Mouse (Mus musculus): ENCODE measurements around the gene Zfp213.

Zfp213 gene

DNA sequence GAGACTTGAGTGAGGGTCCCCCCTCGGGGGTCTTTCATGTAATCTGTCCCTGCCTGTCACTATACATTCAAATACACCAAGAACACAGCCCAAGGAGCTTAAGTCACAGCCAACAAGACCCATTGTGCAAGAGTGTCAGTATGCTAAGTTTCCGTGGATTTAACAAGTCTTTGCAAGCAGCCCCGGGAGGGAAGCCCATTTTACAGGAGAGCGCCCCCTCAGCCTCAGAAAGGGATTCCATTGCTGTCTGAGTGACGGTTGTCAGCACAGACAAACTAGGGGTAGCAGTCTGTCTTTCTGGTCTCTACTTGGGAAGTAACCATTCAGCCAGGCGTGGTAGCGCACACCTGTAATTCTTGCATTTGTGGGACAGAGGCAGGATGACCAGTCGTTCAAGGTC, 10.1 kb upstream of the Zfp213 start:
- DNase-seq (ENCODE audit: low spot score in 2 of 2) = no peak

DNA sequence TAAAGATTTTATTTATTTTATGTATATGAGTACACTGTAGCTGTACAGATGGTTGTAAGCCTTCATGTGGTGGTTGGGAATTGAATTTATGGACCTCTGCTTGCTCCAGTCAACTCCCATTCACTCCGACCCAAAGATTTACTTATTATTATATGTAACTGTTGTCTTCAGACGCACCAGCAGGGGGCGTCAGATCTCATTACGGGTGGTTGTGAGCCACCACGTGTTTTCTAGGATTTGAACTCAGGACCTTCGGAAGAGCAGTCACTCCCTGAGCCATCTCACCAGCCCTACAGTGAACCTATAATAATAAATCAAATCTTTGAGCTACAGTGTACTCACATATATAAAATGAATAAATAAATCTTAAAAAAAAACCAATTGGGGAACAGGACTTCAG, 8.0 kb upstream of the Zfp213 start:
- no peak for DNase-seq (ENCODE audit: low spot score in 2 of 2)

DNA sequence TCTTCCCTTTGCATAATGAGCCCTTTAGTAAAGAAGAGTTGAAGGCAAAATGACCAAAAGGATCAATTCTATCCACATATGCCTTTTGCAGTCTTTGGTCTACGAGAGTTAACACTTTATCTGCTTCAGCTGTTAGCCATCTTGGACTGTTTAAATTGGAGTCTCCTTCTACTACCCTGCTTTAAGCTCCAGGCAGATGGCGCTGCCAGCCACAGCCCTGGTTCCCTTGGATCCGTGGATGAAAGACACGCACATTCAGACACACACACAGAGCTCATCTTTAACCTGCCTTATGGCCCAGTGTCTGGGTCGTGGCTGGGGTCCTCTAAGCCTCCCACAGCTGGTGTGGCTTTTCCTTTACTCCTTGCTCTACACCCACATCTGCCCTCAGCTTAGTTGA, 7.0 kb upstream of the Zfp213 start:
- no peak for DNase-seq (ENCODE audit: low spot score in 2 of 2)

DNA sequence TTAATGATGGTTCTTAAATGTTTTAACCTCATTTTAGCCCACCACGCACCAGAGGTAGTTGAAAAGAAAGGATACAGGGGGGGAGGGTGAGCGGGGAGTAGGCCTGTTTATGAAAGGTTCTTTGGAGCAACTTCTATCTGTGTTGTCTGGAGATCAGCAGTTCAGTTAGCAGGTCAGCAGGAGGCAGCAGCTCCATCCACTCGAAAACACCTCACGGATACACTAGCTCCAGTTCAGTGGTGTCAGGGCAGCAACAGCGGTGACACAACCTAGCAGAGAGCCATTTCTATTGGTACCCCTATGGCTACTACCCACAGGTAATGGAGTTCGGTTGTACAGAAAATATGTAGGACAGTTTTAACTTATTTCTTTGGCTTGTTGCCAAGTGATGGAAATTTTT, 6.0 kb upstream of the Zfp213 start:
- no peak for DNase-seq (ENCODE audit: low spot score in 2 of 2)

DNA sequence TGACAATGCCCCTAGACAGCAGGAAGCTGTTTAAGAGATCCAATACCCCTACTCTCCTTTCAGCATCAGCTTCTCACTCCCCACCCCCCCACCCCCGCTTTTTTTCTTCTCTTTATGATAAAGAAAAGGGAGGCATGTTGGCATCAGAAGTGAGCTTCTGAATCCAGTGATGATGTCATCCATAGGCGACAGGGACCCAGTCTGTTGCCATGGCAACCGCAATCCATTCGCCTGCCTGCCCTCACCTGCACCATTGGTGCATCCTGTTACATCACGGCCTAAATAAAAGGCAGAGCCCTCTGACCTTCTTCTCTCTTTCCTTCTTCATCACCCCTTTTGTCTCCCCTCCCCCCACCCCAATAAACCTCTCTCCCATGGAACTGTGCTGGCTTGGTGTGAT, 4.3 kb upstream of the Zfp213 start:
- DNase-seq (ENCODE audit: low spot score in 2 of 2) = no peak

DNA sequence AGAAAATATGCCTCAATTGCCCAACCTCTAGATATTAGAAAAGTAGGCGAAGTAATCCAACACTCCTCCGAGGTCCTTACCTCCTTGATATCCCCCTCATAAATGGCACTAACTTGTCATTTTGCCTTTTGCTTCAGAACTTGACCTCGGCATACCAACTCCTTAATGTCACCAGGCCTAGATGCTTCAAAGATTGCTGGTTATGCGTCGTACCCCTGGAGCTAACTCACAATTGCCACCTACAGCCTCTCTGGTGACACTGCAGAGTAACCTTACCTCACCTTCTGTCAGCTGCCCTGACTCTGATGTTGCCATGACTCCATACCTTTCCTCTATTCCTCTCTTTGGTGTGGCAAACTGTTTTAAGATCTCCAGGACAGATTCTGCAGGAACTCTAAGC, 2.7 kb upstream of the Zfp213 start:
- DNase-seq (ENCODE audit: low spot score in 2 of 2) = no peak

DNA sequence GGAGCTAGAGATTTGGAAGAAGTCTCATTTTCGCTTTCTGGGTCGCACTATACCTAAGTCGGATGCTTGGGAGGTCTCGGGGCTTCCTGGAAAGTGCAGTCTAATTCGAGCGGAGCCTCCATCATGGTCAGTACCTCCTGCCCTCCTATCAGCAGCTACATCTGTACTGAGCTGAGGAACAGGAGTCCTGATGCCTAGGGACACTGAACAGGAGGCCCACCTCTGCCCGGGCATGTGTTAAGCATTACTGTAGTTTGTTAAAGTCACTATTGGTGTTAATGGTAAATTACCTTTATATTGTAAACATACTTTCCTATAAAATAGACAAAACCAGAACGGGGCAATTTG, 304 bp upstream of the Zfp213 start:
- no peak for DNase-seq (ENCODE audit: low spot score in 2 of 2)

DNA sequence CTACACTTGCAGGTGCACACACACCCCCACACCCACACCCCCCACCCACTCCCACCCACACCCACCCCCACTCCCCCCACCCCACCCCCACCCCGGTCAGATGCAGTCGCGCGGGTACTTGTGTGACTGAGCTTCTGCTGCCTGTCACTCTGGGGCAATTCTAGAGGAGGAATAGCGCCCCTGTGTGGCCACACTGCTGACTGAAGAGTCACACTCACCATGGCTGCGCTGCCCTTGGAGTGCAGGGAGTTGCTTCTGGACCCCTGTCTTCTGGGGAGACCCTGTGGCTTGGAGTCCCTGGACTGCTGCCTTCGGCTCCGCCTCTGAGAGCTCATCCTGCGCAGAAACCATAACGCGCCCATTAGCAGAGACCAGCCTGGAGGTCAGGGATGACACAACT, 4.3 kb downstream of the Zfp213 start:
- DNase-seq (ENCODE audit: low spot score in 2 of 2) = no peak

DNA sequence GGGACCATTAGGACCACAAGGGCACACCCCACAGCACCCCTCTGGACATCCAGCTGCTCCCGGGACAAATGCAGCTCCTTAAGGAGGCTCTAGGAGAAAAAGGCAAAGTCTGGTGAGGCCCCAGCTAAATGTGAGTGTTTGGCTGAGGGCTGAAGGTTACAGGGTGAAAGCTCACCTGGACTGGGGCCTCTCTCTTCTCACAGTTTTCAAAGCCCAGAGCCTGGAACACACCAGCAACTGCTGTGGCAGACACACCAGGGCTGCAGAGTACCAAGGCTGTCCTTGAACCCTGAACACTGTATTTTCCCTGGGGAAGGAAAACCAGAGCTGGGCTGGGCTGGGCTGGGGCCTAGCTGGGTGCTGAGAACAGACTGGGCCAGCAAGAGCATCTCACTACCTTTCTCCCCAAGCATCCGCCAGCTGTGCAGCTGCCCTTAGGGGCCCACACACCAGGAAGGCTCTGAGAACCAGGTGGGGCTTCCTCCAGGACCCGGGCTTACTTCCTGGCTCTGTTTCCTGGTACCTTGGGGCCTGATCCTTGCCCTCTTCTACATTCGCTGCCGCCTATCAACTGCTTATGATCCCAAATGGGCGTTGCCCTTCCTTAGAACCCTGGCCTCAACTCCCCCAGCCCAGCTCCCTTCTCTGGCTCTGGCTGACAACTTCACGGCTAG, 8.7 kb downstream of the Zfp213 start:
- no peak for DNase-seq (ENCODE audit: low spot score in 2 of 2)

DNA sequence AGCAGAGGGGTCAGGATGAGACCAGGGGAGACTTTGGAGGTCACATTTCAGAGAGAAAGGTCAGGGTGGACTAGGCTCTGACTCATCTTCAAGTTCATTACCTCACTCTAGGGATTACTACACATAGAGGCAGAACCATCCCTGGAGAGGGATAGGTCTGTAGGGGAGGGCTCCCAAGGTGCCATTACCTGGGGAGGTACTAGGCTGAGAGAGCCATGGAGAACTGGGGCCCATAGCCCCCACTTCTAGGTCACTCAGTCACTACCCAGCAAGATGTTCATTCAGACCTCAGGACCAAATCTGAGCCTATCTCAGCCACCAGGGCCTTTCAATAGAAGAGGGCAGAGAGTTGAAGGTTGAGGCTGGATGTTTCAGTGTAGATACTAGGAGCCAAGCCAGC, 9.7 kb downstream of the Zfp213 start:
- DNase-seq (ENCODE audit: low spot score in 2 of 2) = no peak

DNA sequence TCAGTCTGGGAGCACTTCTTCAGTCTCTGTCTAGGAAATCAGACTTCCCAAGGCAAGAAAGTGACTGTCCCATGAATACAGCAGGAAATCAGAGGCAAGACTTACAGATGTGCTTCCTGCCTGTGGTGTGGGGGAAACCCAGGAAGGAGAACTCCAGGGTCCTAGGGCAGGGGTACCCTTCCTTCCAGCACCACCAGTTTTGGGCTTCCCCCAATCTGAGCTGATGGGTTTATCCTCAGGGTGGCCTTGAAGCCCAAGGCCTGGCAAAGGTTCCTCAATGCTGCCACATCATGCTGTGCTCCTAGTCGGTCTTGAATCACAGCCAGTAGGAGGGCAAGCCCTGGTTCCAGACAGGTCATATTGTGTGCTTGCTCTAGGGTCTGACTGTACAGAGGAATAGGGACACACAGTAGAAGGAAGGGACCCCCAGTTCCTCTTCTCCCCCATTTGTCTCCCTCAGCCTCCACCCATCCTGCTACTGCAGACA, 10.4 kb downstream of the Zfp213 start:
- no peak for DNase-seq (ENCODE audit: low spot score in 2 of 2)

DNA sequence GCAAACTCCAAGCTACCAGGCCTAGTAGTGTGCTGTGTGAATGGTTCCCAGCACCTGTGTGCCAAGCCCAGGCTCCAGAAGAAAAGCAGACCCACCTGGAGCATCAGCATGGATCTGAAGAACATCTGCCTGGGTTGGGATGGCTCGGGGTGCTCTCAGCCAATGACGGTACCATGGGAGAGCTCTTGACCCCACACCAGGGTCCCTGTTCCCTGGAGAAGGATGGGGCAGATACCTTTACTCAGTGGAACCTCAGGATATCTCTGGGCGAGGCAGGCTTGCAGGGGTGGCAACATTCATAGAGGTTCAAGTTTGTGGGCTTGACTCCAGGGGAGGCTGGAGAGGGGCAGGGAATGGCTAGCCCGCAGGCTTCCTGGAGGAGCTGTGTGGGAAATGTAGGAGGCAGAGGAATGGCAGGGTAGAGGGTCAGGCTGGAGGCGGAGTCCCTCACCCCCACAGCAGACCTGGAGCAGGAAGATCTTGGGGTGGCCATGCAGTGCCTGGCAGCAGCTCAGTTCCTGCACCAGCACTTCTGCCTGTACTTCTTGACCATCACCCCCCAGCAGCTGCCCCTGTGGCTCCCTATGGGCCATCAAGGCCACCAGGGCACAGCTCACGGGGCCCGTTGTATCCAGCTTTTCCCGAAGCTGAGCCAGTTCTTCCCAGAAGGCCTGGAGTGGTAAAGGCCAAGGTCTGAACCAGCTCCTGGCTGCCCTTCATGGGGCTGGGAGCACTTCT, 11.0 kb downstream of the Zfp213 start:
- DNase-seq (ENCODE audit: low spot score in 2 of 2) = peak in 1 of 2 experiments; percentile 3

DNA sequence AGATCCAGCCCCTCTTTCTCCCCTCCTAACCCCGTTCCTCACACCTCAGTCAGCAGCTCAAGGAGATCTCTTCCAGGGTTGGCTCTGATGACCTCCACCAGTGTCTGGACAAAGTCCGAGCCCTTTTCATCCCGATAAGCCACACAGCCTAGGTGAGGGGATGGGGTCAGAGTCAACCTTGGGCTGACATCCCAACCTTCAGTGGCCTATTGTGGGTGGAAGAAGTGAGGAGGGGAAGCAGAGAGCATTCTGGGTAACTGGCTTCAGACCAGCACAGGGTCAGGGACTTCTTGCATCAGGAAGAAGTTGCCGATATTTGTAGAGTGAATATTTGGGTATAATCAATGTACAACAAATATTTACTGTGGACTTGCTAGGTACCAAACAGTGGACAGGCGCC, 12.1 kb downstream of the Zfp213 start:
- DNase-seq (ENCODE audit: low spot score in 2 of 2) = peak in 1 of 2 experiments; percentile 6

DNA sequence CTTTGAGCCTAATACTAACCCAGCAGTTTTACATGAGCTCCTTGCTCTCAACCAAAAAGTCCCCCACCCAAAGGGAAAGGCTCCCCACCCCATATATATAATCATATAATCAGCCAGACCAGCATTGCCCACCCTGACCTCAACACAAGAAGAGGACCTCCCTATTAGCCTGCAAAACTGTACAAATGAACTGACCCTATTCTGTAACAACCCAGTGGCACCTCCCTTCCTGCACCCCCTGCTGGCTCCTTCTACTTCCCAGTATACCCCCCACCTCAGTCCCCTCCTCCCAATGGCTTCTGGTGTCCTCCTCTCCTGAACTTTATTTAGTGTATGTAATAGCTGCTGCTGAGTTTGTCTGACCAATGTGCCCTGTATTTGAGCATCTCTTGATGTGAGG, 12.6 kb downstream of the Zfp213 start:
- DNase-seq (ENCODE audit: low spot score in 2 of 2) = peak in 1 of 2 experiments; percentile 3

DNA sequence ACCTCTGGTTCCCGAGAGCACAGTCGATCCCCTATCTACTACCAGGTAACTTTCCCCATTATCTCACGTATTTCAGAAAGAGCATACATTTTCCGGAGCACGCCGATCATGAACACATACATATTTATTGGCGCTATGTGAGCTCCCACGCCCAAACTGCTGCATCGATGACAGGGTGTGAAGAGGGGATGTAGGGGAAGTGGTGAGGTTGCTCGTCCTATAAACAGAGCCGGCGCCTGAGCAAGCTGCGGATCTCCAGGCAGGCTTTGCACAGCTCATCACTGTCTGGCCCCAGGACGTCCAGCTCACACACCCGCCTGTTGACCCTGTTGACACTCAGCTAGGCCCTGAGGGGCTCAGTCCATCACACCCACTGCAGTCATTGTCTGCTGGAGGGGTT, 13.2 kb downstream of the Zfp213 start:
- DNase-seq (ENCODE audit: low spot score in 2 of 2) = no peak

DNA sequence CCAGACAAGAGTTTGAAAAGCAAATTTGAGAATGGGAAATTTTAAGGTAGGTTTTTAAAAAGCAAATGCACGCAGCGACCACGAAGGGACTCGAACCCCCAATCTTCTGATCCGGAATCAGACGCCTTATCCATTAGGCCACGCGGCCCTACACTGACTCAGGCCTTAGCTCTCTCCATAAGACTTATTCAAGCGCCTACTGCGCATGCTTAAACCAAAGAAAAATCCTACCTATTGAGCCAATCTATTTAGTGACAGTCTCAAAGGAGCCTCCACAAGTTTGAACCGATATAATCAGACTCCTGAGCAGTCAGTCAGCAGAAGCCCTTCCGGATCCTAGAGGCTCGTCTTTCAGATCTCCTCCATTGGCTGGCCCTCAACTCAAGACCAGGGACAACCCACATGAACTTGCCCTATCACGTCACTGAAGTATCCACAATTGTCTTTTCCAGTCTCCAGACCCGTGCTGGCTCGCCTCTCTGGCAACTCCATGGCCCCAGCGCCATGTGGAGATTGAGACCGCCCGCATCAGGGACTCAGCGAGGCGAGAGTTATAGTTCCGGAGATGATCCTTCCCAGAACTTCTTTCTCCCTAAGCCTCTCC, 13.7 kb downstream of the Zfp213 start:
- peak; percentile 90 to 98 for DNase-seq (ENCODE audit: low spot score in 2 of 2)

DNA sequence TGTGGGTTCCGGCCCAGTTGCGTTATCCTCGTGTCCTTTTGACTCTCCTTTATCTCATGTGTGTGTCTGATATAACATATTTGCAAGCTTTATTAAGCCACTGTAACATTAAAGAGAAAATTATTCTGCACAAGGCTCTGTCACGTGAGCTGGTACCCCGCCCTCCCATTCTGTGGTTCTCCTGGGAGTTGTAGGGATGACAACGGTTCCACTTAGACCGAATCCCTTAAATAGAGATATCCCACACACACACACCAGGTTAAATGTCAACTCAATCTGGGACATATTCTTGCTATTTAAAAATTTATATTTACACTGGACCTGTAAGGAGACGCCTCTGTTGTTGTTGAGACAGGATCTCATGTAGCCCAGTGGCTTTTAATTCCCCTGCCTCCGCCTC, 14.6 kb downstream of the Zfp213 start:
- DNase-seq (ENCODE audit: low spot score in 2 of 2) = peak; percentile 24 to 28

DNA sequence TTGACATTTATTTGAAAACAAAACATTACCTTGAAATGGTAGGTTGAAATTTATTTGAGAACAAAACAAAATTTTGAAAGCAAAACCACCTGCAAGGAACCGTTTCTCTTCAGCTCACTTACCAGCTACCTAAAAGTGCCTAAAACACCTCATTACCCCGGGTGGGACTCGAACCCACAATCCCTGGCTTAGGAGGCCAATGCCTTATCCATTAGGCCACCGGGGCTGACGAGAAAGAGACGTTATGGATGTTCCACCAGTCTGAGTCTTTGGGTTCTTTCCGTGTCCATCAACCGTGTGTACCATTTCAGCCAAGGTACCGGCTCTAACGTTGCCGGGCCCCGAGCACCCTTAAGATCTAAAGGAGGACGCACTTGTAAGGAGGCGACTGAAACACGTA, 15.4 kb downstream of the Zfp213 start:
- peak; percentile 65 to 90 for DNase-seq (ENCODE audit: low spot score in 2 of 2)

DNA sequence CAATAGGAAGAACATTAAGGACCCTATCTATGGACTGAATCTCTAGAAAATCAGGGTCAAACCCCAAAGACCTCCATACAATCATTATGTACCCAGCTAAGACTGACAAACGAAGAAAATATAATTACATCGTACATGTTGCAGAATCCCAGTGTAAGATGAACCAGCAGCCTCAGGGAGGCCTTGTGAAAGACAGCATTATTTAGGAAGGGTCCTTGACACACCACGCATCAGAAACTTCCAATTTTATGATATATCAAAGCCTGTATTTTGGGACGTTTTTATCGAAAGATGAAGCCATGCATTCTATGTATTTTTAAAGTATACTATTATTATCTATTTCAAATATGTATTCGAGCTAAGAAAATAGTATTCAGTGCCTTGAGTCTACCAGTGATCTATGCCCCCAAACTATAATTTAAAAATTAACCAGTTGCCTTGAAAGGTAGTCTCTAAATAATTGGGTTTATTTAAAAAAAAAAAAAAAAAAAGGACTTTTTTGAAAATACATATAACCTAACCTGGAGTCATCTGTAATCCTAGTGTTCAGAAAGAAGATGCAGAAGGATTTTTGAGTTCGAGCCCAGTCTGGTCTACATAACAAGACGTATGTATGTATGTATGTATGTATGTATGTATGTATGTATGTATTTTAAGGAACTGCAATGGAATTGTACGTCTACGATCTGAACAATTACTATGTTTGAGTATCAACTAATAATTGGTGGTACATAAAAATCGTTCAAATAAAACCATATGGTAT, 16.2 kb downstream of the Zfp213 start:
- DNase-seq (ENCODE audit: low spot score in 2 of 2) = no peak

DNA sequence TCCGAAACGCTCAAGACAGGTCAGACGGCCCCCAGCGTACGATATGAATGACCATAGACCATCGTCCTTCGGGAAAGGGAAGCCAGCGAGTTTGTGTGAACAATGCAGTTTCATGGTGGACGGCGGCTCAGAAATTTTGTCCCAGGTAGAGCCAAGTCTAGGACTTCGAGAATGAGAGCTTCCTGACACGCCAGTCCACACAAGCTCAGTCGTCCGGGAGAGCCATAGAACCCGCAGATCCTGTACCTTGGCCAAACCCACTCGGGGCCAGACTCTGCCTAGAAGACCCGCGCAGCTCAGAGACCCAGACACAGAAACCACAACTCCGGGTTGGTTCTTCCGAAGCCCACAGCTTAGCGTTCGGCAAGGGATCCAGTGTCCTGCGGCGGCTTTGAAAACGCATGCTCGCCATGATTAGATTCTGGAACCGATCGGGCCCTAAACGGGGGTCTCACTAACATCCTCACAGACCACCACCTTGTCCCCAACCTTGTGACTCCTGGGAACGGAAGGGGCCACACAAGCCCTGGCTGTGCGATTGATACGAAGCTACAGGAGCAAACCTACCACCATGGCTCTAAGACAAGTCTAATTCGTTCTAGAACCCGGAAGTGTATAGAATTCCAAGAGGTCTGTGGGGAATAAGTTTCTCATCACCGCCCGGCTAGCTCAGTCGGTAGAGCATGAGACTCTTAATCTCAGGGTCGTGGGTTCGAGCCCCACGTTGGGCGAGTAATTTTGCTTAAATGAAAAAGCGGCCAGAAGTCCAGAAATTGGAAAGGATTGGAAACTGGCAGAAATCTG, 17.1 kb downstream of the Zfp213 start:
- peak; percentile 77 to 94 for DNase-seq (ENCODE audit: low spot score in 2 of 2)

DNA sequence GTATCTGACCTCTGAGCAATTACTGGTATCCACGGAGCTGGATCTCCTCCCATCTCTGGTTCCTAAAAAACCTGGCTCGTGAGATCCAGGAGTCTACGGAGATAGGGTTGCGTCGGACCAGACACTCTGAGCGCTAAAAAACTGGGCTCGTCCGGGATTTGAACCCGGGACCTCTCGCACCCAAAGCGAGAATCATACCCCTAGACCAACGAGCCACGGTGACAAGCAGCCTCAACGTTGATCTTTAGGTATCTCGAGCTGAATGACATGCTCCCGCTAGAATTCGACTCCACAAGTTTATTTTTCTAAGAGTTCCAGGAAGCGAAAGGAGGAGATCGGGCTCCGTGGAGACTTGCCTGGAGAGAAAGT, 17.7 kb downstream of the Zfp213 start:
- DNase-seq (ENCODE audit: low spot score in 2 of 2) = peak; percentile 65 to 80

DNA sequence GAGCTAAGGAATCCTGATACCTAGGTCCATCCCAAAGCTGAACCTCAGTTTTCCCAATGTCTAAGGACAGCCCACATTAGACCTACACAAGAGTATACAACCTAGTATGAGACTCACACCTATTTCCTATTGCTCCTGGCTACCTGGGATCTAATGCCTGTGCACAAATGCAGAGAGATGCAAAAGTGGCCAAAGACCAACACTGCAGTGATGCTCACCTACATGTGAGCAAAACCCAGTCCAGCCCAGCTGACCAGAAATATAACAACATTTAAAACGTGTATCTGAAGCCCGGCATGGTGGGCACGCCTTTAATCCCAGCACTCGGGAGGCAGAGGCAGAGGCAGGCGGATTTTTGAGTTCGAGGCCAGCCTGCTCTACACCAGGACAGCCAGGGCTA, 18.2 kb downstream of the Zfp213 start:
- peak in 1 of 2 experiments; percentile 15 for DNase-seq (ENCODE audit: low spot score in 2 of 2)

Measured in frontal cortex, postnatal 14 days (tissue).